Mouse (Mus musculus): ENCODE measurements at regions not wholly inside any gene's neighbourhood (a gene's known extent, or its start where the extent isn't known, plus 50 kb on each side); places are given as distances from the start of the nearest gene placed in this dataset.

- no peak for DNase-seq (ENCODE audit: low spot score)
Observed at GRCm38 (mm10) chr13:99847531-99847930, 53.4 kb downstream of the Cartpt start.

GRCm38 (mm10) chr13:99842626-99843025 is 58.3 kb downstream of the Cartpt start:
- DNase-seq (ENCODE audit: low spot score) = no peak

- no peak for DNase-seq (ENCODE audit: low spot score)
Observed at GRCm38 (mm10) chr13:99839446-99839845, 61.4 kb downstream of the Cartpt start.

GRCm38 (mm10) chr13:99837772-99838425 is 63.0 kb downstream of the Cartpt start:
- peak; percentile 26 for DNase-seq (ENCODE audit: low spot score)

- DNase-seq (ENCODE audit: low spot score) = no peak
Observed at GRCm38 (mm10) chr13:99837180-99837579, 63.7 kb downstream of the Cartpt start.

- DNase-seq (ENCODE audit: low spot score) = no peak
Observed at GRCm38 (mm10) chr13:99836586-99836985, 64.3 kb downstream of the Cartpt start.

GRCm38 (mm10) chr13:99835518-99835917 is 65.4 kb downstream of the Cartpt start:
- DNase-seq (ENCODE audit: low spot score) = no peak

GRCm38 (mm10) chr13:99830080-99830724 is 70.7 kb downstream of the Cartpt start:
- DNase-seq (ENCODE audit: low spot score) = no peak

GRCm38 (mm10) chr13:99827573-99827972 is 73.3 kb downstream of the Cartpt start:
- DNase-seq (ENCODE audit: low spot score) = no peak

GRCm38 (mm10) chr13:99824625-99825024 is 76.3 kb downstream of the Cartpt start:
- no peak for DNase-seq (ENCODE audit: low spot score)

- DNase-seq (ENCODE audit: low spot score) = no peak
Observed at GRCm38 (mm10) chr13:99816666-99817065, 84.2 kb downstream of the Cartpt start.

GRCm38 (mm10) chr13:99815786-99816185 is 85.1 kb downstream of the Cartpt start:
- no peak for DNase-seq (ENCODE audit: low spot score)

- no peak for DNase-seq (ENCODE audit: low spot score)
Observed at GRCm38 (mm10) chr13:99814801-99815200, 86.1 kb downstream of the Cartpt start.

GRCm38 (mm10) chr13:99814033-99814556 is 86.8 kb downstream of the Cartpt start:
- DNase-seq (ENCODE audit: low spot score) = no peak

GRCm38 (mm10) chr13:99794448-99794847 is 106.4 kb downstream of the Cartpt start:
- DNase-seq (ENCODE audit: low spot score) = no peak

GRCm38 (mm10) chr13:99793786-99794435 is 107.0 kb downstream of the Cartpt start:
- no peak for DNase-seq (ENCODE audit: low spot score)

GRCm38 (mm10) chr13:99793001-99793400 is 107.9 kb downstream of the Cartpt start:
- no peak for DNase-seq (ENCODE audit: low spot score)

GRCm38 (mm10) chr13:99790951-99791350 is 109.9 kb downstream of the Cartpt start:
- DNase-seq (ENCODE audit: low spot score) = no peak

GRCm38 (mm10) chr13:99787760-99788159 is 113.1 kb downstream of the Cartpt start:
- DNase-seq (ENCODE audit: low spot score) = no peak

- no peak for DNase-seq (ENCODE audit: low spot score)
Observed at GRCm38 (mm10) chr13:99785427-99785826, 115.5 kb downstream of the Cartpt start.

GRCm38 (mm10) chr13:99784314-99784713 is 116.6 kb downstream of the Cartpt start:
- DNase-seq (ENCODE audit: low spot score) = no peak

GRCm38 (mm10) chr13:99782883-99783721 is 117.8 kb downstream of the Cartpt start:
- no peak for DNase-seq (ENCODE audit: low spot score)
